Mouse (Mus musculus) liver, postnatal 0 days (tissue): ENCODE data around the gene Sart3. TPM values are rescaled to one million over a fixed set of nuclear protein-coding genes. Genes with fewer than 3 reads are reported as not detected.
A peak's percentile ranks its signal among the peaks of the same experiment; 100 is the strongest.

ENCODE experiments used
- ATAC-seq: fragments of 200-750 bp; cut with Nextera tagmentation; 2 replicates; pipeline ENCODE4 v1.8.0; 2017; ENCODE audit warnings: mild to moderate bottlenecking, moderate library complexity
- DNase-seq: peaks from one replicate; pipeline ENCODE4 v3.0.0-alpha.2; 2016
- H3K27ac ChIP-seq: fragments of 300-500 bp; sonication (generic); 2 replicates; pipeline ENCODE4 v1.5.1; 2014; ENCODE audit warnings: antibody characterized with exemption, moderate library complexity, mild to moderate bottlenecking, low read depth
- H3K27me3 ChIP-seq: fragments of 300-500 bp; sonication (generic); 2 replicates; pipeline ENCODE4 v1.6.1; 2014; ENCODE audit warnings: low read length, control low read depth, mixed read lengths; ENCODE audit not compliant: insufficient read depth
- H3K36me3 ChIP-seq: fragments of 300-500 bp; sonication (generic); replicated peaks from 2 replicates; pipeline ENCODE4 v1.6.1; 2014; ENCODE audit warnings: mild to moderate bottlenecking, control low read depth, low read length, moderate library complexity, mixed read lengths; ENCODE audit not compliant: insufficient read depth
- H3K4me1 ChIP-seq: fragments of 300-500 bp; sonication (generic); 2 replicates; pipeline ENCODE4 v1.6.1; 2014; ENCODE audit warnings: antibody characterized with exemption, mild to moderate bottlenecking, control low read depth; ENCODE audit not compliant: insufficient read depth
- H3K4me2 ChIP-seq: fragments of 300-500 bp; sonication (generic); 2 replicates; pipeline ENCODE4 v1.6.1; 2014; ENCODE audit warnings: low read depth, mild to moderate bottlenecking, low read length, moderate library complexity, mixed read lengths
- H3K4me3 ChIP-seq: fragments of 300-500 bp; sonication (generic); 2 replicates; pipeline ENCODE4 v1.5.1; 2014; ENCODE audit warnings: low read depth, low read length
- H3K9ac ChIP-seq: fragments of 300-500 bp; sonication (generic); replicated peaks from 2 replicates; pipeline ENCODE4 v1.6.1; 2014; ENCODE audit warnings: mild to moderate bottlenecking, moderate library complexity
- H3K9me3 ChIP-seq: fragments of 300-500 bp; sonication (generic); 2 replicates; pipeline ENCODE4 v1.6.1; 2016; ENCODE audit warnings: mild to moderate bottlenecking, control low read depth, low read length, mixed read lengths
- CTCF ChIP-seq: sonication (generic); IDR thresholded peaks from 2 replicates; pipeline ENCODE4 v1.5.1; 2016; ENCODE audit warnings: antibody characterized with exemption, low read depth
- EP300 ChIP-seq: IDR thresholded peaks from 2 replicates; pipeline ENCODE4 v1.6.1; 2016; ENCODE audit warnings: antibody characterized with exemption, low read depth, mild to moderate bottlenecking
- WGBS: fragments of 180-500 bp; shearing (Covaris S2); extraction: QIAGEN DNeasy Blood & Tissue Kit; methylation state at CpG from one replicate; pipeline ENCODE4 v1.1.7; 2014; ENCODE audit not compliant: insufficient replicate concordance; 5-methylcytosine and 5-hydroxymethylcytosine counted together
- polyA plus RNA-seq: library from polyadenylated mRNA; unstranded; fragments of >200 nt; fragmentation: Nextera tagmentation; extraction: Ambion mirVana; gene quantifications from 2 replicates; pipeline ENCODE4 v1.2.1, GENCODE M21; 2015

The Sart3 gene
- polyA plus RNA-seq, 1 experiment from 2014 or later = 7.9 TPM

DNA sequence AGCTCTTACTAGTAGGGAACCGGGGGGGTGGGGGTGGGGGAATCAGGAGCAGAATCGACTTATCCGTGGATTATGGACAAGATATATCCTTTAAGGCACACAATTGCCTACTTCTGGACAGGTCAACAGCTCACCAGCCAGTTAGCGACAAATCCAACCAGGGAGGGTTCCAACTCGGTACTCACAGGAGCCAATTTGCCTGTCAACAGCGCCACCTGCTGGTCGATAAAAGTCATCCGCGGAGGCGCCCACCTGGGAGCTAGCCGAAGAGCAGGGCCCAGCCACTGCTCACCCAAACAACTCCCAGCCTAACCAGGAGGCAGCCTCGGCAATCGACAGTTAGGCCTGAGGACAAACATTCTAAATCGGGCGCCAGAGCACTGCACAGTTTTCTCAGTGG, 47.9 kb downstream of the Sart3 start, which contains the start of gene 1700069L16Rik:
Gene 1700069L16Rik (minus strand): TSS at position 327 of the 400 bp plus-strand sequence.
- 0 out of 2 replicates have a peak, but pooled peaks have one; percentile 23 for ATAC-seq
- Histone ChIP-seq H3K9me3 (no peaks in the 10 kb centered on the region), H3K36me3 (no peaks in the 10 kb centered on the region), H3K9ac (no peak within 1 kb of the TSS), H3K4me3 (no peak within 1 kb of the TSS), H3K4me1 (no peaks in the 10 kb centered on the region), H3K27me3 (no peaks in the 10 kb centered on the region), H3K27ac (no peak within 1 kb of the TSS), H3K4me2 (no peak within 1 kb of the TSS)
- peak; percentile 83 for DNase-seq
- TF ChIP-seq EP300 (no peak), CTCF (peak; percentile 94)
- WGBS = 6% methylated on average over 15 of the region's 15 CpGs

DNA sequence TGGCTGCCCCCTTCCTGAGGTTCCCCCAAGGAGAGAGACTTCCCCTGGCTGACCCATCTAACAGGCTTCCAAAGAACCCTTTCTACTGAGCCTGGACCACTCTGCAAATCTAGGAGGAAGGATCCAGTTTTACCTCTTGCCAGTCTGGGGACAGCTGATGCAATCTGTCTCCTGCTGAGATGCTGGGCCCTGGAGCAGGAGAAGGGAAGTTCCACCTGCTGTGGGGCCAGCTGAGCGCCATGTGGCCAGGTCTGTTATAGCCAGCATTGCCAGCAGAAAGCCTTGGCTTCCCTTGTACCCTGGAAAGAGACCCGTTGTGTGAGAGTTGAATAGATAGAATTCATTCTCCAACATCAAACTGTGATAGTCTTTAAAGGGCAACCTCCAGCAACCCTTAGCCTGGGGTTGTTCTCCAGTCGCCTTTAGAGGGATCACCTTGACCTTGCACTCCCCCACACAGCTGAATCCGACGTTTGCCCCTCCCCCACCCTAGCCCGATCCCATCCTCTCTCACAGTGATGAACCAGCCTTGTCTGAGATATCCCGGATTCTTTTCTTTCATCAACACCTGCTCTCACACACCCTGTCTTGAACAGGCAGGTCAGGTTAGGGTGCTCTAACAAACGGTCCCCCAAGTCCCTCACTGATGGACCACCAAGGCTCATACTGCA, 48.6 kb downstream of the Sart3 start:
- WGBS = 25% methylated on average over 8 of the region's 8 CpGs
- no peak for ATAC-seq

DNA sequence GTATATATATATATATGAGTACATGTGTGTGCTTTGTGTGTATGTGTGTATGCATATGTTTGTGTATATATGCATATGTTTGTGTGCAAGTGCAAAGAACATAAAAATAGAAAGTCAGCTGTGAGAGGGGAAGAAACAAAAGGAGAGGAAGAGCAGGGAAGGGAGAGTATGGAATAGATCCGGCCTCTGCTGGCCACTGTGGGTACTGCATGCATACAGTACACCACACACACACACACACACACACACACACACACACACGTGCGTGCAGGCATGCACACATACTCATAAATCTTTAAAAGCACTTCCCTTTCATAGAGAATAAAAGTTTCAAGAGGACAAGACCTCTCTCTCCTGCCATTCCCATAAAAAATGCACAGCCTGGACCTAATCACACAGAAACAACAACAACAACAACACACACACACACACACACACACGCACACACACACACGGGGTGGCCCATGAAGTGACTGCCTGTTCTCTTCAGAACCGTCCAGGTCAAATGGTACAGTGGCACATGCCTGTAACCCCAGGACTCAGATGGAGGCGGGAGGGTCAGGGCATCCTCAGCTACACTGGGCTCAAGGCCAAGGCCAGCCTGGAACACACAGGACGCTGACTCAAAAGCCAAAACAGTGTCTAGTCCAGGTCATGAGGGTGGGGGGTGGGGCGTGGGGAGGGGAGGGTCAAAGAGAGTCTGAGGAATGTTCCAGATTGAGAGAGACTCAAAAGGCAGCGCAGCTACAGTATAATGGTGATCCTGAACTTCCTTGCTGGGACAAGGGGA, 49.9 kb downstream of the Sart3 start:
- ATAC-seq (no peak), DNase-seq (no peak)
- 74% methylated on average over 10 of the region's 10 CpGs for WGBS
- Histone ChIP-seq H3K9me3 (no peaks in the 10 kb centered on the region), H3K4me1 (no peaks in the 10 kb centered on the region), H3K4me3 (no peak overlapping the region), H3K27ac (no peak overlapping the region), H3K36me3 (no peaks in the 10 kb centered on the region), H3K27me3 (no peaks in the 10 kb centered on the region), H3K4me2 (no peak overlapping the region), H3K9ac (no peak overlapping the region)
- TF ChIP-seq EP300 = no peak
- TF ChIP-seq CTCF = 0 out of 2 replicates have a peak, but pooled peaks have one; percentile 28

More for the DNA sequence above, 48.6 kb downstream of the Sart3 start:
- no peak overlapping the region for H3K4me2 ChIP-seq
- H3K27ac ChIP-seq = no peak overlapping the region
- no peaks in the 10 kb centered on the region for H3K9me3 ChIP-seq
- no peak overlapping the region for H3K9ac ChIP-seq
- no peaks in the 10 kb centered on the region for H3K4me1 ChIP-seq
- H3K27me3 ChIP-seq = no peaks in the 10 kb centered on the region
- no peaks in the 10 kb centered on the region for H3K36me3 ChIP-seq
- TF ChIP-seq CTCF (no peak), EP300 (no peak)
- DNase-seq = no peak
- H3K4me3 ChIP-seq = no peak overlapping the region

DNA sequence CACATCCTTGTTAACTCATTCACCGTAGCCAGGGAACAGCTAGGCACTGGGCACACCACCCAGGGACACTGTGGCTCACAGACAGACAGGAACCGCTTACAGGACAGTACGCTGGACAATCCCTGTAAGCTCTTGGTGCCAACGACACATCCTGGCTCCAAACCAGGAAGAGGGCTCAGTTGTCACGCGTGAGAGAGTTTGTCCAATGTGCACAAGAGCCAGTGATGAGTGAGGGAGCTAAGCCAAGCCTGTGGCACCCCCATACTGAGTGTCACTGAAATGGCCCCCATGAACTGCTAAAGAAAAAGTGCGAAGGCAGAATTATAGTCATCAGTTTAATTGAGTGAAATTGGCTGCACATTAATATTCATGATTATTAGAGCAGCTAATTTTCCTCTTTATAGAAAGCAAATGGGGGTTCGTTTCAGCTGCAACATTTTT, 53.1 kb downstream of the Sart3 start:
- no peak for ATAC-seq
- H3K4me3 ChIP-seq = no peak overlapping the region

DNA sequence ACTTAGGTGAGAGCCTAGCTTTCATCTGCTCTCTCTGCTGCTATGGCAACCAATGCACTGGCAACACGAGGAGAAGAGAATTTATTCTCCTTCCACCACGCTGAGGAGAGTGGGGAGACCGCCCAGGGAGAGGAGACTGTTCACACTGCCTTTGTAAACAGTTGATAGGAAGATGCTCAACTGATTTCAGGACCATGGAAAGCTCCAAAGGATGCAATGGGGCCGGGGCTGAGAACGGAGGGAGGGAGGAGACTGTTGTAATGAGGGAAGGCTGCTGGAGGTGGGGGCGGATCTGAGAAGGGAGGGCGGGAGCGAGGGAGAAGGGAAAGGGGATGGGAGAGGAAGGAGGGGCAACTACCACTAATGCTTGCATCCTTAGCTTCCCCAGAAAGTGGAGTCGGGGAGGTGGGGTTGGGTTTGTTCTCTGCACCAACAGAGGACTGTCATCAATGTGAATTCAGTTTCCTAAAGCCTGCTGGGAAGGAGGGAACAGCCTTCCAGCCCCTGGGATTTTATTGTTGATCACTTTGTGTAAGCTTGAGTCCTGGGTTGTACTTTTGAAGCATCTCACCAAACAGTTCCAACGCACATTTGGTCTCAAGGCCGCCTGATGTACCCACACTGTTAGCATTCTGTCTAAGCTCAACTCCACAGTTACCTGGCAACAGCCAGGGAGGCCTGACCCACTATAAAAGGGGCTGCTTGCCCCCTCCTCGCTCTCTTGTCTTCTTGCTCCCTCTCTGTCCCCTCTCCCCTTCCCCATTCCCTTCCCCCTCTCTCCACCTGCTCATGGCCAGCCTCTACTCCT, 55.5 kb downstream of the Sart3 start:
- 14% methylated on average over 12 of the region's 12 CpGs for WGBS
- H3K4me2 ChIP-seq = no peak overlapping the region
- H3K27me3 ChIP-seq = no peaks in the 10 kb centered on the region
- H3K4me3 ChIP-seq = no peak overlapping the region
- H3K9ac ChIP-seq = no peak overlapping the region
- no peak for DNase-seq
- no peak for TF ChIP-seq EP300
- H3K9me3 ChIP-seq = no peaks in the 10 kb centered on the region
- no peaks in the 10 kb centered on the region for H3K4me1 ChIP-seq
- no peak for ATAC-seq
- H3K36me3 ChIP-seq = no peaks in the 10 kb centered on the region
- no peak overlapping the region for H3K27ac ChIP-seq

More for the DNA sequence above, 53.1 kb downstream of the Sart3 start:
- no peak overlapping the region for H3K4me2 ChIP-seq
- TF ChIP-seq EP300 = no peak
- no peak for TF ChIP-seq CTCF
- no peaks in the 10 kb centered on the region for H3K4me1 ChIP-seq
- no peak overlapping the region for H3K27ac ChIP-seq
- H3K9ac ChIP-seq = no peak overlapping the region
- no peaks in the 10 kb centered on the region for H3K9me3 ChIP-seq
- H3K36me3 ChIP-seq = no peaks in the 10 kb centered on the region
- H3K27me3 ChIP-seq = no peaks in the 10 kb centered on the region
- 74% methylated on average over 8 of the region's 8 CpGs for WGBS
- no peak for DNase-seq

DNA sequence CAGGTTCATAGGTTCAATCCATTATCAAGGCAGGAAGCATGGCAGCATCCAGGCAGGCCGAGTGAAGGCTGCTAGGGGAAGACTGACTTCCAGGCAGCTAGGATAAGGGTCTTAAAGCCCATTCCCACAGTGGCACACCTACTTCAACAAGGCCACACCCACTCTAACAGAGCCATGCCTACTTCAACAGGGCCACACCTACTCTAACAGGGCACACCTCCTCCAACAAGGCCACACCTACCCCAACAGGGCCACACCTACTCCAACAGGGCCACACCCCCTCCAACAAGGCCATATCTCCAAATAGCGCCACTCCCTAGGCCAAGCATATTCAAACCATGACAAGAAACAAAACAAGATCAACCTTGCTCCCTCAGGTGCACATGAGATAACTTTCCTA, 59.4 kb downstream of the Sart3 start:
- TF ChIP-seq CTCF (no peak), EP300 (no peak)
- H3K4me1 ChIP-seq = no peaks in the 10 kb centered on the region
- H3K4me3 ChIP-seq = no peak overlapping the region
- DNase-seq (no peak), ATAC-seq (no peak)
- no peaks in the 10 kb centered on the region for H3K9me3 ChIP-seq
- no peaks in the 10 kb centered on the region for H3K27me3 ChIP-seq
- H3K27ac ChIP-seq = no peak overlapping the region
- H3K4me2 ChIP-seq = no peak overlapping the region
- H3K36me3 ChIP-seq = no peaks in the 10 kb centered on the region
- WGBS = 64% methylated on average over 2 of the region's 2 CpGs
- H3K9ac ChIP-seq = no peak overlapping the region
